ENCODE assay signal across 9 mouse cellular contexts in genomic region chr3:154332213-154332530, GRCm38 (mm10). TPM values are rescaled to one million over a fixed set of nuclear protein-coding genes. Genes with fewer than 3 reads are reported as not detected.
DNase-seq lines count a peak whose midpoint lies in the region; ATAC-seq and TF ChIP-seq lines count a peak whose summit lies in the region.
"Had no signal": no experiment of that assay in that cellular context is flagged by ENCODE, and none has a peak within 500 bp of the region (broad histone marks: within the 10 kb centered on the region; RNA-seq: fewer than 3 reads in every experiment).

No protein-coding gene starts in this region.

- no peaks in the 10 kb centered on the region for H3K36me3 ChIP-seq in midbrain, embryonic 10.5 days
- no peaks in the 10 kb centered on the region for H3K36me3 ChIP-seq in midbrain, embryonic 16.5 days (ENCODE audit: control insufficient read depth, insufficient read depth, low read length)
- no peaks in the 10 kb centered on the region for H3K36me3 ChIP-seq in heart, embryonic 14.5 days (ENCODE audit: control insufficient read depth, insufficient read depth, low read length)
- H3K36me3 ChIP-seq in neural tube, embryonic 14.5 days (ENCODE audit: control insufficient read depth, insufficient read depth, low read length) = no peaks in the 10 kb centered on the region

- ATAC-seq in midbrain, embryonic 16.5 days = no peak
- no peak for ATAC-seq in heart, embryonic 14.5 days (ENCODE audit: insufficient number of reproducible peaks, insufficient read depth, low FRiP score, low read depth)
- ATAC-seq in neural tube, embryonic 14.5 days (ENCODE audit: low read depth) = no peak

- no peak overlapping the region for H3K4me2 ChIP-seq in midbrain, embryonic 16.5 days (ENCODE audit: low read length)
- H3K4me2 ChIP-seq in heart, embryonic 14.5 days (ENCODE audit: low read length) = peak overlapping the region; percentile 56
- peak overlapping the region; percentile 12; the same call in 1 of the 2 replicates for H3K4me2 ChIP-seq in neural tube, embryonic 14.5 days (ENCODE audit: low read depth, low read length)

- H3K4me1 ChIP-seq in midbrain, embryonic 10.5 days = peaks cover 37% of the 10 kb centered on the region
- H3K4me1 ChIP-seq in midbrain, embryonic 16.5 days (ENCODE audit: control insufficient read depth, insufficient read depth, low read length) = peaks cover 15% of the 10 kb centered on the region
- H3K4me1 ChIP-seq in heart, embryonic 14.5 days (ENCODE audit: control insufficient read depth in 2 of 2, insufficient read depth in 2 of 2, low read length in 2 of 2) = peaks cover 4 to 13% of the 10 kb centered on the region in 2 experiments; a peak in 3 of 4 replicates
- H3K4me1 ChIP-seq in neural tube, embryonic 14.5 days (ENCODE audit: control insufficient read depth, insufficient read depth, low read length) = peaks cover 7% of the 10 kb centered on the region

- intact Hi-C loops in left cerebral cortex, adult 2 months (cut with DNase I) = no loop called here

- no peaks in the 10 kb centered on the region for H3K9me3 ChIP-seq in midbrain, embryonic 10.5 days (replicated peaks)
- no peaks in the 10 kb centered on the region for H3K9me3 ChIP-seq in midbrain, embryonic 16.5 days (replicated peaks; ENCODE audit: control insufficient read depth, low read length, poor library complexity, severe bottlenecking)
- H3K9me3 ChIP-seq in heart, embryonic 14.5 days (ENCODE audit: control insufficient read depth, low read length) = no peaks in the 10 kb centered on the region
- no peaks in the 10 kb centered on the region for H3K9me3 ChIP-seq in neural tube, embryonic 14.5 days (ENCODE audit: control insufficient read depth, low read length)

- WGBS in midbrain, embryonic 10.5 days = 0% methylated on average over 20 of the region's 20 CpGs
- WGBS in midbrain, embryonic 16.5 days = under 1% methylated on average over 20 of the region's 20 CpGs
- WGBS in heart, embryonic 14.5 days = 1% methylated on average over 20 of the region's 20 CpGs
- under 1% methylated on average over 20 of the region's 20 CpGs for WGBS in neural tube, embryonic 14.5 days

- H3K4me3 ChIP-seq in midbrain, embryonic 10.5 days = peak overlapping the region; percentile 35
- no peak overlapping the region for H3K4me3 ChIP-seq in midbrain, embryonic 16.5 days (ENCODE audit: low read depth, low read length)
- H3K4me3 ChIP-seq in heart, embryonic 14.5 days (ENCODE audit: control insufficient read depth in 1 of 2, insufficient read depth in 1 of 2, low read depth in 1 of 2, low read length in 2 of 2) = peak overlapping the region; percentile 22 to 24
- no peak overlapping the region for H3K4me3 ChIP-seq in neural tube, embryonic 14.5 days (ENCODE audit: low read depth, low read length)
- H3K4me3 ChIP-seq in left cerebral cortex, adult 2 months = no peak overlapping the region

- no peak overlapping the region for H3K9ac ChIP-seq in midbrain, embryonic 16.5 days (ENCODE audit: low read depth, low read length)
- no peak overlapping the region for H3K9ac ChIP-seq in heart, embryonic 14.5 days (ENCODE audit: low read length)
- no peak overlapping the region for H3K9ac ChIP-seq in neural tube, embryonic 14.5 days (replicated peaks; ENCODE audit: low read depth, low read length)

- H3K27ac ChIP-seq in midbrain, embryonic 10.5 days (replicated peaks) = no peak overlapping the region
- H3K27ac ChIP-seq in midbrain, embryonic 16.5 days (ENCODE audit: low read length) = no peak overlapping the region
- no peak overlapping the region for H3K27ac ChIP-seq in heart, embryonic 14.5 days (replicated peaks in 1 of 2; ENCODE audit: control insufficient read depth in 1 of 2, insufficient read depth in 1 of 2, low read depth in 2 of 2, low read length in 2 of 2)
- H3K27ac ChIP-seq in neural tube, embryonic 14.5 days (ENCODE audit: low read depth, low read length) = no peak overlapping the region
- no peak overlapping the region for H3K27ac ChIP-seq in left cerebral cortex, adult 2 months

- H3K27me3 ChIP-seq in midbrain, embryonic 10.5 days (ENCODE audit: low read depth, poor library complexity, severe bottlenecking) = peaks cover 99% of the 10 kb centered on the region
- peaks cover 54% of the 10 kb centered on the region for H3K27me3 ChIP-seq in midbrain, embryonic 16.5 days (ENCODE audit: control insufficient read depth, insufficient read depth, low read depth, low read length)
- peaks cover 91% of the 10 kb centered on the region for H3K27me3 ChIP-seq in heart, embryonic 14.5 days (ENCODE audit: control insufficient read depth, insufficient read depth, low read length)
- peaks cover 50% of the 10 kb centered on the region for H3K27me3 ChIP-seq in neural tube, embryonic 14.5 days (ENCODE audit: control insufficient read depth, insufficient read depth, low read length)

- no peak for TF ChIP-seq CTCF in left cerebral cortex, adult 2 months (IDR thresholded peaks at IDR 0.05)

- DNase-seq in midbrain, embryonic 10.5 days (ENCODE audit: low spot score) = peak; percentile 68
- peak; percentile 19 to 53 for DNase-seq in kidney, postnatal 36 days
- DNase-seq in left cerebral cortex, adult 2 months (ENCODE audit: extremely low spot score in 1 of 2, low spot score in 2 of 2) = no peak
- DNase-seq in spleen, postnatal 10 days (ENCODE audit: low spot score in 2 of 2) = no peak
- DNase-seq in spleen, adult 12 weeks (ENCODE audit: low spot score) = no peak

RNA-seq across cellular contexts. Expression of gene Lhx8, which starts 1.7 kb away (rescaled TPM):
- polyA plus RNA-seq in midbrain, embryonic 10.5 days (2016; fragmentation: Nextera tagmentation; extraction: Ambion mirVana) = 0.31 and 0.84 TPM in 2 replicates
- 2.9 and 4.3 TPM in 2 replicates for polyA plus RNA-seq in midbrain, embryonic 16.5 days (2015; fragmentation: Nextera tagmentation; extraction: Ambion mirVana)
- polyA plus RNA-seq in heart, embryonic 14.5 days (2014; fragmentation: Nextera tagmentation; extraction: Ambion mirVana) = 0.23 and 0.38 TPM in 2 replicates
- not detected in 2 replicates for polyA plus RNA-seq in neural tube, embryonic 14.5 days (2014; fragmentation: Nextera tagmentation; extraction: Ambion mirVana)
- under 1 TPM; 0.82 to 0.86 TPM for total RNA-seq in left cerebral cortex, adult 2 months (2021)
- total RNA-seq: hematopoietic stem cell, adult 5-6 weeks had no signal

Comparison
In these comparisons a context has a peak if more than half of its experiments do, and no peak if none do; other contexts are left out.
1. H3K4me3 ChIP-seq: peak in midbrain, embryonic 10.5 days (single experiment) and heart, embryonic 14.5 days (2 of 2); none in midbrain, embryonic 16.5 days (single experiment), neural tube, embryonic 14.5 days (single experiment) and left cerebral cortex, adult 2 months (single experiment).
2. DNase-seq: peak in midbrain, embryonic 10.5 days (single experiment) and kidney, postnatal 36 days (2 of 2); none in left cerebral cortex, adult 2 months (0 of 2), spleen, postnatal 10 days (0 of 2) and spleen, adult 12 weeks (single experiment).